Mouse (Mus musculus): ENCODE measurements around the gene Psma5. TPM values are rescaled to one million over a fixed set of nuclear protein-coding genes. Genes with fewer than 3 reads are reported as not detected.

Psma5 gene
- total RNA-seq, 4 experiments from 2014 or later = 85.1 to 96.1 (median 89.0) TPM

GRCm38 (mm10) chr3:108282401-108283240 lies 25.9 kb downstream of the Psma5 start:
- DNase-seq = no peak

- DNase-seq = no peak
These were observed 26.5 kb downstream of the Psma5 start for GRCm38 (mm10) chr3:108283241-108283561.

- peak; percentile 84 for DNase-seq
These were observed 27.3 kb downstream of the Psma5 start, which contains the start of gene Sort1 for GRCm38 (mm10) chr3:108283781-108284601. TSS of gene Sort1 (plus strand) at chr3:108284082.

- no peak for DNase-seq
These were observed 28.5 kb downstream of the Psma5 start for GRCm38 (mm10) chr3:108285078-108285711.

- no peak for DNase-seq
These were observed 30.1 kb downstream of the Psma5 start for GRCm38 (mm10) chr3:108286671-108287439.

- no peak for DNase-seq
These were observed 31.4 kb downstream of the Psma5 start for GRCm38 (mm10) chr3:108287811-108288805.

- DNase-seq = no peak
These were observed 32.8 kb downstream of the Psma5 start for GRCm38 (mm10) chr3:108289311-108290130.

- DNase-seq = no peak
These were observed 34.5 kb downstream of the Psma5 start for GRCm38 (mm10) chr3:108291036-108291799.

GRCm38 (mm10) chr3:108294398-108294797 lies 37.7 kb downstream of the Psma5 start:
- no peak for DNase-seq

- no peak for DNase-seq
These were observed 38.9 kb downstream of the Psma5 start for GRCm38 (mm10) chr3:108295379-108296219.

GRCm38 (mm10) chr3:108296220-108297049 lies 39.7 kb downstream of the Psma5 start:
- peak; percentile 64 for DNase-seq

GRCm38 (mm10) chr3:108297050-108297419 lies 40.3 kb downstream of the Psma5 start:
- DNase-seq = no peak

GRCm38 (mm10) chr3:108297603-108298553 lies 41.2 kb downstream of the Psma5 start:
- no peak for DNase-seq

GRCm38 (mm10) chr3:108300455-108301030 lies 43.8 kb downstream of the Psma5 start:
- DNase-seq = no peak

GRCm38 (mm10) chr3:108303683-108304082 lies 47.0 kb downstream of the Psma5 start:
- no peak for DNase-seq

- no peak for DNase-seq
These were observed 48.0 kb downstream of the Psma5 start for GRCm38 (mm10) chr3:108304747-108305146.
